Mouse (Mus musculus): Measurements from ENCODE around the gene Smarca5.

DNA sequence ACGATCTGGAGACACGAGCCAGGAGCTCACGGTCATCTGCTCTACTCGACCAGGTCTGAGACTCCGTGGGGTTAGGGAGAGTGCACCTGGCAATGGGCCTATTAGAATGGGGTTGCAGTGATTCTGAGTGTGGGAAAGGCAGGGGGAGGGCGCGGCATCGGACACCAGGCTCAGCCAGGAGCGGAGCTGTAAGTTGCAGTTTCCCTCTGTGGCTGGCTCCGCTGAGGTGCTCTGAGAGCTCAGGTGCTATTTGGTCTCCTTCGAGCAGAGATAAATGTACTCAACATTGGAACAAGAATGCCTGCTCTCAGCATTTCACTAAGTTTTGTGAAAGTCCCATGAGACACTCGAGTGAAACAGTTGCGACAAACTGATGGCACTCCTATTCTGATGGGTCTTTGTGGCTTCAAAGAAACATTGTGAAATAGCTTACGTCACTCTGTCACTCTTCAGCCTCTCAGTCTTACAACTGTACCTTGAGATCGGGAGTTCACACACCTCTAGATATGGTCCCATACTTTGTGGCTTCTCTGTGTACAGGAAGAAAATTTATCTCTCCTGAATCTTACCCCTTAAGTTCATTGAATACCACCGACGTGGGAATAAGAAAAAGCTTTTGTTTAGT, 69.9 kb downstream of the Smarca5 start:
- TF ChIP-seq MAFK (IDR thresholded peaks at IDR 0.05; ENCODE audit: borderline replicate concordance, low read depth, low read length): no peak
- no peak for TF ChIP-seq CTCF (IDR thresholded peaks at IDR 0.05 in 2 of 3, conservative IDR thresholded peaks at IDR 0.05 in 1 of 3; ENCODE audit: control insufficient read depth in 1 of 3, insufficient read depth in 1 of 3, low read depth in 2 of 3, low read length in 3 of 3, poor library complexity in 1 of 3, severe bottlenecking in 1 of 3)
- no peak for TF ChIP-seq ELF1 (IDR thresholded peaks at IDR 0.05; ENCODE audit: low read depth, low read length)
